Mouse (Mus musculus) G1E (cell line): ENCODE results near the gene Wrap73.

Experiments used
- CTCF ChIP-seq: IDR thresholded peaks from 2 replicates; pipeline ENCODE4 v1.5.1; 2012; ENCODE audit warnings: low read depth, low read length, inconsistent platforms, mixed read lengths
- GATA1 ChIP-seq: IDR thresholded peaks from 2 replicates; pipeline ENCODE4 v1.6.1; 2012; ENCODE audit warnings: borderline replicate concordance, low read length, inconsistent platforms, mixed read lengths
- GATA2 ChIP-seq: IDR thresholded peaks from 2 replicates; pipeline ENCODE4 v1.6.1; 2012; ENCODE audit warnings: low read depth, low read length, inconsistent platforms, borderline replicate concordance
- POLR2AphosphoS5 ChIP-seq: IDR thresholded peaks from 2 replicates; pipeline ENCODE4 v1.6.1; 2012; ENCODE audit warnings: low read depth, low read length, inconsistent platforms; ENCODE audit not compliant: insufficient replicate concordance
- TAL1 ChIP-seq: conservative IDR thresholded peaks from 2 replicates; pipeline ENCODE4 v1.6.1; 2012; ENCODE audit warnings: low read depth, low read length, inconsistent platforms, mixed read lengths

- TF ChIP-seq CTCF (no peak), GATA1 (no peak), TAL1 (no peak), POLR2AphosphoS5 (no peak), GATA2 (no peak)
These were observed 18.6 kb upstream of the Wrap73 start for GRCm38 (mm10) chr4:154123553-154123952.
